Mouse (Mus musculus) testis, adult 2 months (tissue): ENCODE results near the gene Ibtk.

Experiments used
- CTCF ChIP-seq: fragments of 200-500 bp; IDR thresholded peaks from 2 replicates; pipeline ENCODE4 v1.5.1; 2012; ENCODE audit warnings: low read depth, mild to moderate bottlenecking, inconsistent platforms, low read length, moderate library complexity; ENCODE audit not compliant: control insufficient read depth, insufficient read depth, insufficient replicate concordance
- POLR2A ChIP-seq: fragments of 200-500 bp; IDR thresholded peaks from 2 replicates; pipeline ENCODE4 v1.6.1; 2012; ENCODE audit warnings: low read depth, mild to moderate bottlenecking, inconsistent platforms, low read length, moderate library complexity; ENCODE audit not compliant: control insufficient read depth

GRCm38 (mm10) chr9:85742107-85742506 lies 7.0 kb downstream of the Ibtk start:
- TF ChIP-seq CTCF: no peak
- TF ChIP-seq POLR2A: no peak
